Mouse (Mus musculus) liver, postnatal 0 days (tissue): Measurements from ENCODE around the gene Gata5. TPM values are rescaled to one million over a fixed set of nuclear protein-coding genes. Genes with fewer than 3 reads are reported as not detected.

Experiments
- ATAC-seq: fragments of 200-750 bp; cut with Nextera tagmentation; 2 replicates; pipeline ENCODE4 v1.8.0; 2017; ENCODE audit warnings: mild to moderate bottlenecking, moderate library complexity
- DNase-seq: peaks from one replicate; pipeline ENCODE4 v3.0.0-alpha.2; 2016
- H3K27ac ChIP-seq: fragments of 300-500 bp; sonication (generic); 2 replicates; pipeline ENCODE4 v1.5.1; 2014; ENCODE audit warnings: antibody characterized with exemption, moderate library complexity, mild to moderate bottlenecking, low read depth
- H3K27me3 ChIP-seq: fragments of 300-500 bp; sonication (generic); 2 replicates; pipeline ENCODE4 v1.6.1; 2014; ENCODE audit warnings: low read length, control low read depth, mixed read lengths; ENCODE audit not compliant: insufficient read depth
- H3K36me3 ChIP-seq: fragments of 300-500 bp; sonication (generic); replicated peaks from 2 replicates; pipeline ENCODE4 v1.6.1; 2014; ENCODE audit warnings: mild to moderate bottlenecking, control low read depth, low read length, moderate library complexity, mixed read lengths; ENCODE audit not compliant: insufficient read depth
- H3K4me1 ChIP-seq: fragments of 300-500 bp; sonication (generic); 2 replicates; pipeline ENCODE4 v1.6.1; 2014; ENCODE audit warnings: antibody characterized with exemption, mild to moderate bottlenecking, control low read depth; ENCODE audit not compliant: insufficient read depth
- H3K4me2 ChIP-seq: fragments of 300-500 bp; sonication (generic); 2 replicates; pipeline ENCODE4 v1.6.1; 2014; ENCODE audit warnings: low read depth, mild to moderate bottlenecking, low read length, moderate library complexity, mixed read lengths
- H3K4me3 ChIP-seq: fragments of 300-500 bp; sonication (generic); 2 replicates; pipeline ENCODE4 v1.5.1; 2014; ENCODE audit warnings: low read depth, low read length
- H3K9ac ChIP-seq: fragments of 300-500 bp; sonication (generic); replicated peaks from 2 replicates; pipeline ENCODE4 v1.6.1; 2014; ENCODE audit warnings: mild to moderate bottlenecking, moderate library complexity
- H3K9me3 ChIP-seq: fragments of 300-500 bp; sonication (generic); 2 replicates; pipeline ENCODE4 v1.6.1; 2016; ENCODE audit warnings: mild to moderate bottlenecking, control low read depth, low read length, mixed read lengths
- CTCF ChIP-seq: sonication (generic); IDR thresholded peaks from 2 replicates; pipeline ENCODE4 v1.5.1; 2016; ENCODE audit warnings: antibody characterized with exemption, low read depth
- EP300 ChIP-seq: IDR thresholded peaks from 2 replicates; pipeline ENCODE4 v1.6.1; 2016; ENCODE audit warnings: antibody characterized with exemption, low read depth, mild to moderate bottlenecking
- WGBS: fragments of 180-500 bp; shearing (Covaris S2); extraction: QIAGEN DNeasy Blood & Tissue Kit; methylation state at CpG from one replicate; pipeline ENCODE4 v1.1.7; 2014; ENCODE audit not compliant: insufficient replicate concordance; 5-methylcytosine and 5-hydroxymethylcytosine counted together
- polyA plus RNA-seq: library from polyadenylated mRNA; unstranded; fragments of >200 nt; fragmentation: Nextera tagmentation; extraction: Ambion mirVana; gene quantifications from 2 replicates; pipeline ENCODE4 v1.2.1, GENCODE M21; 2015

Gene Gata5
- polyA plus RNA-seq, 1 experiment from 2014 or later: 0.08 TPM

- no peak for ATAC-seq
- TF ChIP-seq EP300: no peak
- TF ChIP-seq CTCF: no peak
- H3K4me2 ChIP-seq: no peak overlapping the region
- H3K36me3 ChIP-seq: no peaks in the 10 kb centered on the region
- no peak overlapping the region for H3K9ac ChIP-seq
- H3K9me3 ChIP-seq: no peaks in the 10 kb centered on the region
- WGBS: 59% methylated on average over 7 of the region's 7 CpGs
- H3K4me3 ChIP-seq: no peak overlapping the region
- H3K27me3 ChIP-seq: no peaks in the 10 kb centered on the region
- DNase-seq: no peak
- H3K4me1 ChIP-seq: no peaks in the 10 kb centered on the region
- H3K27ac ChIP-seq: no peak overlapping the region
These were observed 28.3 kb upstream of the Gata5 start for GRCm38 (mm10) chr2:180362585-180363433.

GRCm38 (mm10) chr2:180359062-180359461 lies 24.6 kb upstream of the Gata5 start:
- Histone ChIP-seq H3K27me3 (no peaks in the 10 kb centered on the region), H3K36me3 (no peaks in the 10 kb centered on the region), H3K9ac (no peak overlapping the region), H3K4me3 (no peak overlapping the region), H3K4me2 (no peak overlapping the region), H3K27ac (no peak overlapping the region), H3K4me1 (no peaks in the 10 kb centered on the region), H3K9me3 (no peaks in the 10 kb centered on the region)
- DNase-seq (no peak), ATAC-seq (no peak)
- WGBS: 6% methylated on average over 4 of the region's 4 CpGs
- TF ChIP-seq CTCF (no peak), EP300 (no peak)

- WGBS: 44% methylated on average over 20 of the region's 20 CpGs
- H3K4me1 ChIP-seq: no peaks in the 10 kb centered on the region
- TF ChIP-seq EP300: no peak
- peak; percentile 78 for TF ChIP-seq CTCF
- H3K36me3 ChIP-seq: no peaks in the 10 kb centered on the region
- H3K27ac ChIP-seq: no peak overlapping the region
- no peaks in the 10 kb centered on the region for H3K27me3 ChIP-seq
- ATAC-seq (peak; percentile 40), DNase-seq (peak; percentile 50)
- no peak overlapping the region for H3K9ac ChIP-seq
- H3K9me3 ChIP-seq: no peaks in the 10 kb centered on the region
- H3K4me2 ChIP-seq: no peak overlapping the region
- no peak overlapping the region for H3K4me3 ChIP-seq
These were observed 18.8 kb upstream of the Gata5 start for GRCm38 (mm10) chr2:180353338-180353737.

GRCm38 (mm10) chr2:180350700-180351099 lies 16.2 kb upstream of the Gata5 start:
- Histone ChIP-seq H3K4me1 (no peaks in the 10 kb centered on the region), H3K9ac (no peak overlapping the region), H3K27me3 (no peaks in the 10 kb centered on the region), H3K36me3 (no peaks in the 10 kb centered on the region), H3K9me3 (no peaks in the 10 kb centered on the region), H3K27ac (no peak overlapping the region), H3K4me3 (no peak overlapping the region), H3K4me2 (no peak overlapping the region)
- ATAC-seq (no peak), DNase-seq (peak; percentile 35)
- 61% methylated on average over 2 of the region's 2 CpGs for WGBS
- peak; percentile 69 for TF ChIP-seq CTCF
- no peak for TF ChIP-seq EP300

GRCm38 (mm10) chr2:180346820-180347497 lies 12.5 kb upstream of the Gata5 start:
- 24% methylated on average over 9 of the region's 9 CpGs for WGBS
- no peak overlapping the region for H3K4me2 ChIP-seq
- H3K27ac ChIP-seq: no peak overlapping the region
- peak; percentile 95 for TF ChIP-seq CTCF
- TF ChIP-seq EP300: no peak
- ATAC-seq (peak; percentile 62), DNase-seq (peak; percentile 85)
- no peaks in the 10 kb centered on the region for H3K9me3 ChIP-seq
- H3K27me3 ChIP-seq: no peaks in the 10 kb centered on the region
- H3K4me1 ChIP-seq: 0 out of 2 replicates have a peak, but pooled peaks cover 3% of the 10 kb centered on the region
- no peaks in the 10 kb centered on the region for H3K36me3 ChIP-seq
- H3K9ac ChIP-seq: no peak overlapping the region
- no peak overlapping the region for H3K4me3 ChIP-seq

GRCm38 (mm10) chr2:180343092-180343491 lies 8.6 kb upstream of the Gata5 start:
- Histone ChIP-seq H3K4me3 (no peak overlapping the region), H3K27ac (no peak overlapping the region), H3K4me2 (no peak overlapping the region), H3K27me3 (no peaks in the 10 kb centered on the region), H3K9me3 (no peaks in the 10 kb centered on the region), H3K9ac (no peak overlapping the region), H3K36me3 (no peaks in the 10 kb centered on the region), H3K4me1 (0 out of 2 replicates have a peak, but pooled peaks cover 3% of the 10 kb centered on the region)
- DNase-seq (peak; percentile 31), ATAC-seq (0 out of 2 replicates have a peak, but pooled peaks have one; percentile 33)
- TF ChIP-seq EP300: no peak
- 67% methylated on average over 13 of the region's 13 CpGs for WGBS
